Mouse (Mus musculus): ENCODE results near the gene Olfr203. TPM values are rescaled to one million over a fixed set of nuclear protein-coding genes. Genes with fewer than 3 reads are reported as not detected.

The Olfr203 gene
- polyA plus RNA-seq, 1 experiment from 2014 or later = not detected

Other genes starting within 250 kb of the Olfr203 start
- not detected in 2 replicates for gene Olfr190, start 220.9 kb upstream of the Olfr203 start, polyA plus RNA-seq (2015; fragmentation: Nextera tagmentation; extraction: Ambion mirVana)
- not detected in 2 replicates for gene Olfr191, start 209.1 kb upstream of the Olfr203 start, polyA plus RNA-seq (2015; fragmentation: Nextera tagmentation; extraction: Ambion mirVana)
- gene Olfr193, start 187.0 kb upstream of the Olfr203 start, polyA plus RNA-seq (2015; fragmentation: Nextera tagmentation; extraction: Ambion mirVana) = not detected in 2 replicates
- not detected in 2 replicates for gene Olfr194, start 177.8 kb upstream of the Olfr203 start, polyA plus RNA-seq (2015; fragmentation: Nextera tagmentation; extraction: Ambion mirVana)
- gene Olfr195, start 151.8 kb upstream of the Olfr203 start, polyA plus RNA-seq (2015; fragmentation: Nextera tagmentation; extraction: Ambion mirVana) = not detected in 2 replicates
- gene Olfr196, start 128.4 kb upstream of the Olfr203 start, polyA plus RNA-seq (2015; fragmentation: Nextera tagmentation; extraction: Ambion mirVana) = not detected in 2 replicates
- not detected in 2 replicates for gene Olfr198, start 95.3 kb upstream of the Olfr203 start, polyA plus RNA-seq (2015; fragmentation: Nextera tagmentation; extraction: Ambion mirVana)
- gene Olfr199, start 79.1 kb upstream of the Olfr203 start, polyA plus RNA-seq (2015; fragmentation: Nextera tagmentation; extraction: Ambion mirVana) = not detected in 2 replicates
- not detected in 2 replicates for gene Olfr201, start 26.2 kb upstream of the Olfr203 start, polyA plus RNA-seq (2015; fragmentation: Nextera tagmentation; extraction: Ambion mirVana)
- 0.39 TPM in 1 of 2 replicates, not detected in the other for gene Olfr202, start 12.1 kb upstream of the Olfr203 start, polyA plus RNA-seq (2015; fragmentation: Nextera tagmentation; extraction: Ambion mirVana)
- not detected in 2 replicates for gene Olfr204, start 19.4 kb downstream of the Olfr203 start, polyA plus RNA-seq (2015; fragmentation: Nextera tagmentation; extraction: Ambion mirVana)
- gene Olfr205, start 32.3 kb downstream of the Olfr203 start, polyA plus RNA-seq (2015; fragmentation: Nextera tagmentation; extraction: Ambion mirVana) = not detected in 2 replicates
- gene Olfr206, start 50.4 kb downstream of the Olfr203 start, polyA plus RNA-seq (2015; fragmentation: Nextera tagmentation; extraction: Ambion mirVana) = not detected in 2 replicates
- not detected in 2 replicates for gene Olfr209, start 65.1 kb downstream of the Olfr203 start, polyA plus RNA-seq (2015; fragmentation: Nextera tagmentation; extraction: Ambion mirVana)
- 0.04 and 0.14 TPM in 2 replicates for gene Gabrr3, start 108.5 kb downstream of the Olfr203 start, polyA plus RNA-seq (2015; fragmentation: Nextera tagmentation; extraction: Ambion mirVana)
- 35.5 and 35.6 TPM in 2 replicates for gene Riox2, start 172.9 kb downstream of the Olfr203 start, polyA plus RNA-seq (2015; fragmentation: Nextera tagmentation; extraction: Ambion mirVana)

All from embryonic facial prominence, embryonic 13.5 days (tissue).